9 mouse cellular contexts compared by ENCODE assay signal in genomic region chr10:21922716-21923350, GRCm38 (mm10). TPM values are rescaled to one million over a fixed set of nuclear protein-coding genes. Genes with fewer than 3 reads are reported as not detected.
DNase-seq lines count a peak whose midpoint lies in the region; ATAC-seq and TF ChIP-seq lines count a peak whose summit lies in the region.
"Had no signal": no experiment of that assay in that cellular context is flagged by ENCODE, and none has a peak within 500 bp of the region (broad histone marks: within the 10 kb centered on the region; RNA-seq: fewer than 3 reads in every experiment).

No protein-coding gene starts in this region.

- no peak for ATAC-seq in heart, embryonic 12.5 days (ENCODE audit: insufficient number of reproducible peaks, low FRiP score)
- ATAC-seq in midbrain, embryonic 11.5 days (ENCODE audit: low FRiP score): peak; percentile 25; the same call in 1 of the 2 replicates
- no peak for ATAC-seq in monocyte, adult 5-6 weeks (replicated peaks; ENCODE audit: insufficient number of reproducible peaks, low FRiP score, low TSS enrichment, poor library complexity, severe bottlenecking)
- ATAC-seq in liver, embryonic 11.5 days (replicated peaks; ENCODE audit: low FRiP score): no peak

- no peaks in the 10 kb centered on the region for H3K27me3 ChIP-seq in heart, embryonic 12.5 days (replicated peaks)
- H3K27me3 ChIP-seq in midbrain, embryonic 11.5 days (ENCODE audit: control insufficient read depth, insufficient read depth, low read length): no peaks in the 10 kb centered on the region
- H3K27me3 ChIP-seq in liver, embryonic 11.5 days (replicated peaks; ENCODE audit: control insufficient read depth, insufficient read depth, low read length): no peaks in the 10 kb centered on the region
- H3K27me3 ChIP-seq: CH12.LX had no signal

- H3K9ac ChIP-seq in heart, embryonic 12.5 days: no peak overlapping the region
- no peak overlapping the region for H3K9ac ChIP-seq in midbrain, embryonic 11.5 days (ENCODE audit: low read length)
- no peak overlapping the region for H3K9ac ChIP-seq in liver, embryonic 11.5 days (ENCODE audit: low read depth, low read length)

- H3K4me3 ChIP-seq in heart, embryonic 12.5 days: no peak overlapping the region
- H3K4me3 ChIP-seq in embryonic fibroblast, embryonic 13.5 days (ENCODE audit: insufficient read depth, low read length): no peak overlapping the region
- H3K4me3 ChIP-seq in midbrain, embryonic 11.5 days (ENCODE audit: low read depth, low read length): no peak overlapping the region
- H3K4me3 ChIP-seq in liver, embryonic 11.5 days (ENCODE audit: low read depth, low read length): no peak overlapping the region

- DNase-seq in heart, adult 8-10 months (ENCODE audit: low spot score): peak; percentile 25
- DNase-seq in MN1 (ENCODE audit: low spot score): peak; percentile 59
- DNase-seq in midbrain, embryonic 11.5 days (ENCODE audit: low spot score, missing footprints): peak; percentile 49
- no peak for DNase-seq in urinary bladder, postnatal 36 days (ENCODE audit: low spot score in 2 of 2)
- DNase-seq in liver, embryonic 11.5 days (ENCODE audit: low spot score): no peak

- no peak for TF ChIP-seq POLR2A in embryonic fibroblast, embryonic 13.5 days (IDR thresholded peaks at IDR 0.05; ENCODE audit: low read depth, low read length)

- no peaks in the 10 kb centered on the region for H3K9me3 ChIP-seq in heart, embryonic 12.5 days (replicated peaks)
- no peaks in the 10 kb centered on the region for H3K9me3 ChIP-seq in midbrain, embryonic 11.5 days (ENCODE audit: control insufficient read depth, low read length)
- H3K9me3 ChIP-seq in liver, embryonic 11.5 days (ENCODE audit: control insufficient read depth, low read length): no peaks in the 10 kb centered on the region

- H3K4me1 ChIP-seq in heart, embryonic 12.5 days (replicated peaks): peaks cover 45% of the 10 kb centered on the region
- H3K4me1 ChIP-seq in embryonic fibroblast, embryonic 13.5 days (ENCODE audit: control insufficient read depth, insufficient read depth, low read length): 0 out of 2 replicates have a peak, but pooled peaks cover 3% of the 10 kb centered on the region
- peaks cover 12% of the 10 kb centered on the region for H3K4me1 ChIP-seq in midbrain, embryonic 11.5 days (ENCODE audit: control insufficient read depth, insufficient read depth, low read length)
- no peaks in the 10 kb centered on the region; the same call in 1 of the 2 replicates for H3K4me1 ChIP-seq in liver, embryonic 11.5 days (replicated peaks; ENCODE audit: control insufficient read depth, insufficient read depth, low read length)

- no peaks in the 10 kb centered on the region for H3K36me3 ChIP-seq in heart, embryonic 12.5 days
- H3K36me3 ChIP-seq in midbrain, embryonic 11.5 days (ENCODE audit: control insufficient read depth, insufficient read depth, low read length): no peaks in the 10 kb centered on the region
- no peaks in the 10 kb centered on the region for H3K36me3 ChIP-seq in liver, embryonic 11.5 days (ENCODE audit: control insufficient read depth, insufficient read depth, low read length)

- no peak for TF ChIP-seq CTCF in embryonic fibroblast, embryonic 13.5 days (IDR thresholded peaks at IDR 0.05; ENCODE audit: borderline replicate concordance, insufficient read depth, low read length)

- H3K27ac ChIP-seq in heart, embryonic 12.5 days (ENCODE audit: poor library complexity, severe bottlenecking): no peak overlapping the region
- H3K27ac ChIP-seq in embryonic fibroblast, embryonic 13.5 days (ENCODE audit: insufficient read depth, low read length): peak overlapping the region; percentile 16; the same call in 1 of the 2 replicates
- H3K27ac ChIP-seq in midbrain, embryonic 11.5 days (ENCODE audit: low read depth, low read length): no peak overlapping the region
- no peak overlapping the region for H3K27ac ChIP-seq in liver, embryonic 11.5 days (ENCODE audit: low read depth, low read length)

- WGBS in heart, embryonic 12.5 days: 66% methylated on average over 8 of the region's 8 CpGs
- WGBS in midbrain, embryonic 11.5 days: 45% methylated on average over 8 of the region's 8 CpGs
- 70% methylated on average over 8 of the region's 8 CpGs for WGBS in liver, embryonic 11.5 days

- no peak overlapping the region for H3K4me2 ChIP-seq in heart, embryonic 12.5 days
- H3K4me2 ChIP-seq in midbrain, embryonic 11.5 days: peak overlapping the region; percentile 29
- H3K4me2 ChIP-seq in liver, embryonic 11.5 days: no peak overlapping the region

RNA-seq across cellular contexts. Expression of gene Sgk1, which starts 40.8 kb away (rescaled TPM):
- 10 to 100 TPM; 29.3 to 60.0 (median 43.0) TPM for total RNA-seq in heart, adult 8-10 months (2022)
- 24.3 and 26.0 TPM in 2 replicates for polyA plus RNA-seq in heart, embryonic 12.5 days (2016; fragmentation: Nextera tagmentation; extraction: Ambion mirVana)
- 122 and 205 TPM in 2 replicates for polyA plus RNA-seq in embryonic fibroblast, embryonic 13.5 days (2011; ENCODE audit: insufficient read length, low read depth, missing spikeins)
- polyA plus RNA-seq in midbrain, embryonic 11.5 days (2014; fragmentation: Nextera tagmentation; extraction: Ambion mirVana): 20.8 and 25.7 TPM in 2 replicates
- 323 to 475 TPM (median 431 TPM) in 3 replicates for total RNA-seq in monocyte, adult 5-6 weeks (2017)
- polyA plus RNA-seq in liver, embryonic 11.5 days (2014; fragmentation: Nextera tagmentation; extraction: Ambion mirVana): 20.2 and 21.2 TPM in 2 replicates

Comparison
In these comparisons a context has a peak if more than half of its experiments do, and no peak if none do; other contexts are left out.
1. DNase-seq: peak in heart, adult 8-10 months (single experiment), MN1 (single experiment) and midbrain, embryonic 11.5 days (single experiment); none in urinary bladder, postnatal 36 days (0 of 2) and liver, embryonic 11.5 days (single experiment).